Mouse (Mus musculus): ENCODE data around the gene Mllt11. TPM values are rescaled to one million over a fixed set of nuclear protein-coding genes. Genes with fewer than 3 reads are reported as not detected.

The Mllt11 gene
- polyA plus RNA-seq, 1 experiment, result 469 TPM

GRCm38 (mm10) chr3:95270766-95271364 is 38.9 kb upstream of the Mllt11 start:
- H3K27ac ChIP-seq (ENCODE audit: insufficient read depth, low read length), result no peak overlapping the region
- no peak for TF ChIP-seq POLR2A (IDR thresholded peaks at IDR 0.05; ENCODE audit: extremely low read depth, insufficient read depth, low read length)
- no peak for TF ChIP-seq CTCF (IDR thresholded peaks at IDR 0.05; ENCODE audit: extremely low read depth, insufficient read depth, low read length)
- no peaks in the 10 kb centered on the region for H3K4me1 ChIP-seq (ENCODE audit: control insufficient read depth, insufficient read depth, low read length)
- H3K4me3 ChIP-seq (ENCODE audit: insufficient read depth, low read length), result no peak overlapping the region

GRCm38 (mm10) chr3:95269789-95270188 is 37.8 kb upstream of the Mllt11 start:
- H3K4me3 ChIP-seq (ENCODE audit: insufficient read depth, low read length), result no peak overlapping the region
- no peak for TF ChIP-seq CTCF (IDR thresholded peaks at IDR 0.05; ENCODE audit: extremely low read depth, insufficient read depth, low read length)
- TF ChIP-seq POLR2A (IDR thresholded peaks at IDR 0.05; ENCODE audit: extremely low read depth, insufficient read depth, low read length), result no peak

GRCm38 (mm10) chr3:95267855-95268254 is 35.9 kb upstream of the Mllt11 start:
- TF ChIP-seq CTCF (IDR thresholded peaks at IDR 0.05; ENCODE audit: extremely low read depth, insufficient read depth, low read length) (no peak), POLR2A (IDR thresholded peaks at IDR 0.05; ENCODE audit: extremely low read depth, insufficient read depth, low read length) (no peak)
- Histone ChIP-seq H3K27ac (ENCODE audit: insufficient read depth, low read length) (no peak overlapping the region), H3K4me1 (ENCODE audit: control insufficient read depth, insufficient read depth, low read length) (peaks cover 7% of the 10 kb centered on the region; the same call in 1 of the 2 replicates), H3K4me3 (ENCODE audit: insufficient read depth, low read length) (no peak overlapping the region)

More at GRCm38 (mm10) chr3:95269789-95270188, 37.8 kb upstream of the Mllt11 start:
- Histone ChIP-seq H3K4me1 (ENCODE audit: control insufficient read depth, insufficient read depth, low read length) (peaks cover 3% of the 10 kb centered on the region; the same call in 1 of the 2 replicates), H3K27ac (ENCODE audit: insufficient read depth, low read length) (no peak overlapping the region)

GRCm38 (mm10) chr3:95266052-95266451 is 34.1 kb upstream of the Mllt11 start:
- H3K4me1 ChIP-seq (ENCODE audit: control insufficient read depth, insufficient read depth, low read length), result peaks cover 7% of the 10 kb centered on the region; the same call in 1 of the 2 replicates
- no peak overlapping the region for H3K27ac ChIP-seq (ENCODE audit: insufficient read depth, low read length)
- TF ChIP-seq CTCF (IDR thresholded peaks at IDR 0.05; ENCODE audit: extremely low read depth, insufficient read depth, low read length), result no peak
- no peak for TF ChIP-seq POLR2A (IDR thresholded peaks at IDR 0.05; ENCODE audit: extremely low read depth, insufficient read depth, low read length)
- no peak overlapping the region for H3K4me3 ChIP-seq (ENCODE audit: insufficient read depth, low read length)

GRCm38 (mm10) chr3:95264724-95265123 is 32.8 kb upstream of the Mllt11 start:
- Histone ChIP-seq H3K4me1 (ENCODE audit: control insufficient read depth, insufficient read depth, low read length) (peaks cover 7% of the 10 kb centered on the region; the same call in 1 of the 2 replicates), H3K4me3 (ENCODE audit: insufficient read depth, low read length) (no peak overlapping the region), H3K27ac (ENCODE audit: insufficient read depth, low read length) (no peak overlapping the region)
- TF ChIP-seq POLR2A (IDR thresholded peaks at IDR 0.05; ENCODE audit: extremely low read depth, insufficient read depth, low read length) (no peak), CTCF (IDR thresholded peaks at IDR 0.05; ENCODE audit: extremely low read depth, insufficient read depth, low read length) (no peak)

- no peak overlapping the region for H3K27ac ChIP-seq (ENCODE audit: insufficient read depth, low read length)
- peak; percentile 69 for TF ChIP-seq CTCF (IDR thresholded peaks at IDR 0.05; ENCODE audit: extremely low read depth, insufficient read depth, low read length)
- no peak for TF ChIP-seq POLR2A (IDR thresholded peaks at IDR 0.05; ENCODE audit: extremely low read depth, insufficient read depth, low read length)
- H3K4me1 ChIP-seq (ENCODE audit: control insufficient read depth, insufficient read depth, low read length), result peaks cover 7% of the 10 kb centered on the region; the same call in 1 of the 2 replicates
- no peak overlapping the region for H3K4me3 ChIP-seq (ENCODE audit: insufficient read depth, low read length)
Observed at GRCm38 (mm10) chr3:95263089-95263739, 31.2 kb upstream of the Mllt11 start.

- TF ChIP-seq CTCF (IDR thresholded peaks at IDR 0.05; ENCODE audit: extremely low read depth, insufficient read depth, low read length) (no peak), POLR2A (IDR thresholded peaks at IDR 0.05; ENCODE audit: extremely low read depth, insufficient read depth, low read length) (no peak)
- H3K4me1 ChIP-seq (ENCODE audit: control insufficient read depth, insufficient read depth, low read length), result peaks cover 7% of the 10 kb centered on the region; the same call in 1 of the 2 replicates
- no peak overlapping the region for H3K4me3 ChIP-seq (ENCODE audit: insufficient read depth, low read length)
- H3K27ac ChIP-seq (ENCODE audit: insufficient read depth, low read length), result no peak overlapping the region
Observed at GRCm38 (mm10) chr3:95261975-95262374, 30.0 kb upstream of the Mllt11 start.

- no peak overlapping the region for H3K27ac ChIP-seq (ENCODE audit: insufficient read depth, low read length)
- TF ChIP-seq CTCF (IDR thresholded peaks at IDR 0.05; ENCODE audit: extremely low read depth, insufficient read depth, low read length) (no peak), POLR2A (IDR thresholded peaks at IDR 0.05; ENCODE audit: extremely low read depth, insufficient read depth, low read length) (no peak)
- no peak overlapping the region for H3K4me3 ChIP-seq (ENCODE audit: insufficient read depth, low read length)
- H3K4me1 ChIP-seq (ENCODE audit: control insufficient read depth, insufficient read depth, low read length), result no peaks in the 10 kb centered on the region
Observed at GRCm38 (mm10) chr3:95256931-95257330, 25.0 kb upstream of the Mllt11 start.

- H3K4me1 ChIP-seq (ENCODE audit: control insufficient read depth, insufficient read depth, low read length), result no peaks in the 10 kb centered on the region; the same call in 1 of the 2 replicates
- H3K4me3 ChIP-seq (ENCODE audit: insufficient read depth, low read length), result no peak within 1 kb of the TSS
- TF ChIP-seq CTCF (IDR thresholded peaks at IDR 0.05; ENCODE audit: extremely low read depth, insufficient read depth, low read length), result no peak
- TF ChIP-seq POLR2A (IDR thresholded peaks at IDR 0.05; ENCODE audit: extremely low read depth, insufficient read depth, low read length), result no peak
- no peak within 1 kb of the TSS for H3K27ac ChIP-seq (ENCODE audit: insufficient read depth, low read length)
Observed at GRCm38 (mm10) chr3:95250783-95251424, 18.9 kb upstream of the Mllt11 start, which contains the start of gene Bnipl. Gene Bnipl (minus strand): TSS chr3:95251193.
